Mouse (Mus musculus) C2C12 (cell line): ENCODE results near the gene Apoc3. TPM values are rescaled to one million over a fixed set of nuclear protein-coding genes. Genes with fewer than 3 reads are reported as not detected.

Experiments
- H3K27me3 ChIP-seq: one replicate; pipeline ENCODE4 v1.6.1; 2011; ENCODE audit not compliant: control insufficient read depth, insufficient read depth, insufficient read length
- H3K36me3 ChIP-seq: one replicate; pipeline ENCODE4 v1.6.1; 2011; ENCODE audit not compliant: control insufficient read depth, insufficient read depth
- H3K4me3 ChIP-seq: one replicate; pipeline ENCODE4 v1.5.1; 2011; ENCODE audit warnings: mild to moderate bottlenecking, control low read depth; ENCODE audit not compliant: poor library complexity, insufficient read depth, severe bottlenecking
- H3K79me2 ChIP-seq: one replicate; pipeline ENCODE4 v1.6.1; 2011; ENCODE audit not compliant: control insufficient read depth, insufficient read depth
- H3K79me3 ChIP-seq: one replicate; pipeline ENCODE4 v1.6.1; 2011; ENCODE audit warnings: low read depth, control low read depth
- H3ac ChIP-seq: one replicate; pipeline ENCODE3; 2011; ENCODE audit warnings: low read depth; ENCODE audit not compliant: control insufficient read depth, insufficient read length
- CEBPB ChIP-seq: IDR thresholded peaks from one replicate; pipeline ENCODE4 v1.6.1; 2011; ENCODE audit warnings: low read depth, mild to moderate bottlenecking, control low read depth, moderate library complexity
- CTCF ChIP-seq: IDR thresholded peaks from one replicate; pipeline ENCODE4 v1.5.1; 2011; ENCODE audit not compliant: control insufficient read depth, insufficient read depth, insufficient read length
- FOSL1 ChIP-seq: IDR thresholded peaks from one replicate; pipeline ENCODE4 v1.8.0; 2011; ENCODE audit warnings: mild to moderate bottlenecking, low read length; ENCODE audit not compliant: poor library complexity, insufficient read depth, severe bottlenecking
- MAX ChIP-seq: IDR thresholded peaks from one replicate; pipeline ENCODE4 v1.6.1; 2011; ENCODE audit warnings: mild to moderate bottlenecking, control low read depth
- MYOD1 ChIP-seq: IDR thresholded peaks from one replicate; pipeline ENCODE4 v1.6.1; 2011; ENCODE audit warnings: low read depth; ENCODE audit not compliant: control insufficient read depth, insufficient read length
- MYOG ChIP-seq: IDR thresholded peaks from one replicate; pipeline ENCODE4 v1.6.1; 2011; ENCODE audit not compliant: control insufficient read depth, insufficient read length; ENCODE audit errors: extremely low read depth
- USF1 ChIP-seq: IDR thresholded peaks from one replicate; pipeline ENCODE4 v1.6.1; 2011; ENCODE audit warnings: low read depth, mild to moderate bottlenecking, control low read depth, moderate library complexity
- polyA plus RNA-seq: library from polyadenylated mRNA; unstranded; fragments of >200 nt; fragmentation: generic; extraction: Trizol; gene quantifications from one replicate; pipeline ENCODE4 v1.2.1, GENCODE M21; 2012; ENCODE audit warnings: missing spikeins

Gene Apoc3
- polyA plus RNA-seq, 1 experiment, result not detected

DNA sequence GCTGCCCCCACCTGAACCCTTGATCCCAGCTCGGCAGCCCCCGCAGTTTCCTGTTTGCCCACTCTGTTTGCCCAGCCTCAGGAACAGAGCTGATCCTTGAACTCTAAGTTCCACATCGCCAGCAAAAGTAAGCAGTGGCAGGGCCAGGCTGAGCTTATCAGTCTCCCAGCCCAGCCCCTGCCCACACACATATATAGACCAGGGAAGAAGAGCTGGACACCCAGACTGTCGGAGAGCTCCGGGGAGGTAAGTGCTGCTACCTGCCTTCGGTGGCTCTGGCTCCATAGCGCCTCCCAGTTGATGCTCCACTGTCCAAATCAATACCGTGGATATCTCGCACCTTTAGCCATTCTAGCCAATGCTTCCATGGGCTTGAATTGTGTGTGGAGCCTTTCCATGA, 6.9 kb downstream of the Apoc3 start, which contains the start of gene Apoa1:
TSS of gene Apoa1 (plus strand) at position 90 of the 400 bp plus-strand sequence.
- peaks cover 12% of the 10 kb centered on the region for H3K27me3 ChIP-seq
- H3K79me3 ChIP-seq, result no peaks in the 10 kb centered on the region
- H3K4me3 ChIP-seq, result no peak within 1 kb of the TSS
- no peak for TF ChIP-seq MYOG
- no peak for TF ChIP-seq MYOD1
- no peak for TF ChIP-seq MAX
- TF ChIP-seq USF1, result no peak
- H3K79me2 ChIP-seq, result no peaks in the 10 kb centered on the region
- H3K36me3 ChIP-seq, result no peaks in the 10 kb centered on the region
- no peak within 1 kb of the TSS for H3ac ChIP-seq

GRCm38 (mm10) chr9:46227064-46227614, 8.3 kb downstream of the Apoc3 start:
- Histone ChIP-seq H3K4me3 (no peak overlapping the region), H3K27me3 (peaks cover 5% of the 10 kb centered on the region), H3ac (no peak overlapping the region), H3K36me3 (no peaks in the 10 kb centered on the region), H3K79me3 (no peaks in the 10 kb centered on the region), H3K79me2 (no peaks in the 10 kb centered on the region)
- TF ChIP-seq MYOG (no peak), MAX (no peak), MYOD1 (no peak), USF1 (no peak), FOSL1 (no peak), CTCF (no peak), CEBPB (no peak)

DNA sequence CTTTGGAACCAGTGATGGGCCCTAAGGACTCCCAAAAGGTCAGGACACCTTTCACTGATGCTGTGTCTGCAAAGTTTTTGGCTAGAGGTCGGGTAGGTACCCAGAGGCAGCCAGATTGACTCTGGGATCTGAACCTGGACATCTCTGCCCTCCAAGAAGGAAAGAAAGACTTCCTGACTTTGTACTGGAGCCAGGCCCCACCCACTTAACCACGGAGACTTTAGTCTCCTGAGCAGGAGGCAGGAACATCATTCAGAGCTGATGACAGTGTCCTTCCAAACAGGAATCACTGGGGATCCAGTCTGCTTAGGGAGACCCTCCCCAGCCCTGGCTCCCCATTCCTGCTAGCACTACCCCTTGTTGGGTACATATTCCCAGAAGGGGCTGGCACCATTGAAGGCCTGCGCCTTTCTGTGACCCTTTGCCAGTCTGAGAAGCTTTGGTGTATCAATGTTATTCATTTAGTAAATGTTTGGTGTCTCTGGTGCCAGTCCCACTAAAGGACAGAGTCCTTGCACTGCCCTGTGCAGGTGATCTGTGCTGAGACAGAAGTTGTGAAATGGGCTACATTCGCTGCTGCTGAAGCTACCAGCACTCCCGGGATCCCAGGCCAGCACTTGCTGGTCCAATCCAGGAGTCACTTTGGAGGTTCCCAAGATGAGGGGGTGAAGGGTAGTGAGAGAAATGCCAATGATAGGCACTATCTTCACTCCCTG, 10.3 kb downstream of the Apoc3 start:
- Histone ChIP-seq H3K27me3 (no peaks in the 10 kb centered on the region), H3K79me3 (no peaks in the 10 kb centered on the region), H3ac (no peak overlapping the region), H3K79me2 (no peaks in the 10 kb centered on the region), H3K36me3 (no peaks in the 10 kb centered on the region), H3K4me3 (no peak overlapping the region)
- TF ChIP-seq MAX (no peak), USF1 (no peak), MYOG (no peak), FOSL1 (no peak), MYOD1 (no peak), CEBPB (no peak), CTCF (no peak)

- no peak overlapping the region for H3K4me3 ChIP-seq
Measured at GRCm38 (mm10) chr9:46224101-46224500, 11.3 kb downstream of the Apoc3 start.

DNA sequence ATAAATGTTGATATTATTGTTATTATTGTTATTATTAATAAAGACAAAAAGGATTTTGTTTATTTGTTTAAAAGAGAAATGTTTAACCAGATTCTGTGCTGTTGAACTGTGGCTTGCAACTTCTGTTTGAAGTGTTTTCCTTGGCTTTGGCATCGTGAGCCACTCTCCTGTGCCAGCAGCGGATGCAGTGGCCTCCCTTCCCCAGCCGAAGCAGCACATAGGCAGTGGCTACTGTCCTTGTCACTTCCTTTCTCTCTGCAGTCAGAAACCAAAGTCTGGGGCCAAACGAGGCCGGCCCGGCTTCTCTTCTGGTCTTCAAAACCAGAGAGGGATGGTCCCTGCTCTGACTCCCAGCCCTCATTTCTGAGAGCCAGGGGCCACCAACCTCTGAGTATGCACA, 12.3 kb downstream of the Apoc3 start:
- no peaks in the 10 kb centered on the region for H3K27me3 ChIP-seq
- no peaks in the 10 kb centered on the region for H3K79me2 ChIP-seq
- H3ac ChIP-seq, result no peak overlapping the region
- TF ChIP-seq CTCF (no peak), MYOD1 (no peak), MAX (no peak), USF1 (no peak), FOSL1 (no peak), CEBPB (no peak), MYOG (no peak)
- H3K36me3 ChIP-seq, result peaks cover 5% of the 10 kb centered on the region
- H3K4me3 ChIP-seq, result no peak overlapping the region
- no peaks in the 10 kb centered on the region for H3K79me3 ChIP-seq

More at GRCm38 (mm10) chr9:46224101-46224500, 11.3 kb downstream of the Apoc3 start:
- TF ChIP-seq MYOD1 (no peak), CEBPB (no peak), MYOG (no peak), MAX (no peak), CTCF (no peak), FOSL1 (no peak), USF1 (no peak)
- Histone ChIP-seq H3ac (no peak overlapping the region), H3K27me3 (no peaks in the 10 kb centered on the region), H3K36me3 (peaks cover 5% of the 10 kb centered on the region), H3K79me2 (no peaks in the 10 kb centered on the region), H3K79me3 (no peaks in the 10 kb centered on the region)
